Mouse (Mus musculus) megakaryocyte-erythroid progenitor cell, adult 5-6 weeks (primary cell): ENCODE data around the gene Pde3b. TPM values are rescaled to one million over a fixed set of nuclear protein-coding genes. Genes with fewer than 3 reads are reported as not detected.
"Not testable (repeated sequence)": the region's sequence is repeated elsewhere in the genome, so short reads cannot be mapped to it uniquely, and the experiment has no call there.

Source experiments
- ATAC-seq: replicated peaks from 2 replicates; pipeline ENCODE4 v1.8.0; 2016; ENCODE audit warnings: mild to moderate bottlenecking, inconsistent platforms; ENCODE audit not compliant: severe bottlenecking, poor library complexity, low FRiP score, low TSS enrichment
- total RNA-seq, 2 experiments: library from RNA; stranded (forward) in 1 of 2; stranded (reverse) in 1 of 2; fragments of 200-1000, 215-1000 nt in 1 of 2; fragments of >200 nt in 1 of 2; fragmentation: Nextera tagmentation in 1 of 2; gene quantifications; 2 replicates each; pipeline ENCODE4 v1.2.3; 2014 to 2017

Gene Pde3b
- total RNA-seq, 2 experiments from 2014 or later: 14.4 to 15.3 TPM

DNA sequence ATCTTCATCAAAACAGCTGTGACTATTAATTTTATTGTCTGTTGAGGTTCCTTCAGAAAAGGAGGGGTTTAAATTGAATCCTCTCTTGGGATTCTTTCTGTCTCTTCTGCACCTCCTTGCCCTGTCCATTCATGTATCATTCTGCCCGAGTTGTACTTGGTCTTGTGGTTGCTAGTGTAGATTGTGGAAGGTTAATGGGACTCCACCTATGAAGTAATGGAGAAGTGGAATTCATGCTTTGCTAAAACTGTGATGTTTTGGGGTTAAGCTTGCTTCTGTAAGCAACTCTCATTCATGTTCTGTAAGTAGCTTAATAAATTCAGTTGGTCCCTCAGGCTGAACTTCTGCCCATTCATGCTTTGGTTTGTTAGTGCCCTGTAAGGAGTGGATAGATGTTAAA is 59.8 kb downstream of the Pde3b start:
- no peak for ATAC-seq

GRCm38 (mm10) chr7:114477884-114478283 is 62.8 kb downstream of the Pde3b start:
- ATAC-seq: no peak

DNA sequence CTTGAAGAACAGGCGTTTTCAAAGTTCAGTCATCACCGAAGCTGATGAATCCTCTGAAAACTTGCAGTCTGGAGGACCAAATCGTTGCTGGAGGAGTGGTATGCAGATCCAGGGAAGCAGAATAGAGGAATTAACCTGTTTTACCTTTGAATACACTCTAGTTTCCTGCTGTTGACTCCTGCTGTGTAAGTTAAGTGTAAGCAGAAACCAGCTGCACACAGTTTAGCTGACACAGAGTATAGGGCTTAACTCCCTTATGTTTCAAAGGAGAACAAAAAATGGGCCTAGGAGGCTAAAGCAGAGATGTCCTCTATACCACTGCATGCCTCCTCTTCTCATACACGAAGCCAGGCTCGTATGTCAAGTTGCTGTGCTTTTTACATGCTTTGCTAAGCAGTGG is 63.8 kb downstream of the Pde3b start:
- no peak for ATAC-seq

- ATAC-seq: peak; percentile 93
Measured at GRCm38 (mm10) chr7:114479779-114480178, 64.7 kb downstream of the Pde3b start.

DNA sequence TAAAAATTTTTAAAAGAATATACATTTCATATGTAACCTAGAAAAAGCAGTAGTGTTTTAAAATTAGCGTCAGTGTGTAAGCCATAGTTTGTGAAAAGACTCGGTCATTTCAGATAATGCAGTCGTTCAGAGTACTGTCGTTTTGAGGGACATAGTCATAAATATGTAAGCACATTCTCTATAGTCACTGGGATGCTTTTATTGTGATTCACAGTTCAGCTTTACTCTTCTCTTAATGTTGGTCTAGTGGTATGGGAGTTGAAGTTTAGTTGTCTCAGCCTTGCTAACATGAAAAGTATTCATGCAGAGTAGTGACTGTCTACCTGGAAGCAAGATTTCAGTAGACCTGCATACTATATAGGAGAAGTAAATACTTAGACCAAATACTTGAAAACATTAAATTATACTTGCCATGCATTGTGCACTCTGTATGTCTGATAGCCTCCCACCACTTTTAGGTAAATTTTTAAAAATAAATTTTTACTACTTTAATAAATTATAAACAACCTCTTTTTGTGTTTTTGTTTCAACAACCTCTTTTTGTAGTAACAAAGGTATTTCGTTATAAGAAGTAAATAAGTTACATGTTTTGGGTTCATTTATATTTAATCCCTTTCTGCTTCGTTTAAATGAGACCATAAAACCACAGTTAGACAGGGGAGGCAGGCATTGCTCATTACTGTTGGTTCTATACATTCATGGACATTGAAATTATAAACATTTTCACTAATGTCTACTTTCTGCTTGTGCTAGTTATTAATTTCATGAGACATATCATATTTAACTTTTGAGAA is 65.3 kb downstream of the Pde3b start:
- ATAC-seq: peak; percentile 65

DNA sequence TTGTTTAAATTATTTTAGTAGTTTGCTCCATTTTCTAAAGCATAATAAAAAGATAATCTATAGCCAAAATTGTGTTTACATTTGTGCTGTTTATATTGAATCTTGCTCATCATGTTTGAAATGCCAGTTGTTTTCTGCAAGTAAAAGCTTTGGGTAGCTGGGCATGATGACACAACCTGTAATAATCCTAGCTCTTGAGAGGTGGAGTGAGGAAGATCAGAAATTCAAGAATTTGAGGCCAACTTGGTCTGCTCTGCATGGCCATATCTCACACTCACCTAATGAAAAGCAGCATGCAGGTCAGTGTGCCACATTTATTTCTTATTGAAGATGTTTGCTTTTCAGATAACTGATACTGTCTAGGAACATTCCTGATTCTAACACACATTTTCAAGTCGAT is 65.9 kb downstream of the Pde3b start:
- no peak for ATAC-seq

DNA sequence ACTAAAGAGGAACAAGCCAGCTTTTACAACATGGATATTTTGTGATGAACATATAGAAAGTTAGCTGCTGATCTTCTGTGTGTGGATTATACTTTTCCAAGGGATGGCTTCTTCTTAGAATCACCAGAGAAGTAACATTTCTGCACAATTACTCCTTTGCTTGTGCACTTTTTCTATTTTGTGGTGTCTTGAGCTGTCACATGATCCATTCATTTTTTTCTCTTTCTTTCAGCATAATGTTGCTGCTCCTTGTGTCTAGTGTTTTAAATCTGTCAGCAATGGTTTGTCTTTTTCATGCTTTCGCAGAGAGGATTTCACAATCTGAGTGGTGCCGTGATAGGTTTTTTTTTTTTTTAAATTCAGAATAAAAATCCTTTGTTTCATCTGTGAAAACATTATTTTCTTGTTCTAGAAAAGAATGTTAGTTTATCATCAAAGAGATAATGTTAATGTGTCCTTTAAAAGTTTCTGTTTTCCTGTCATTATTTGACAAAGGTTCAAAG is 66.4 kb downstream of the Pde3b start:
- no peak for ATAC-seq

DNA sequence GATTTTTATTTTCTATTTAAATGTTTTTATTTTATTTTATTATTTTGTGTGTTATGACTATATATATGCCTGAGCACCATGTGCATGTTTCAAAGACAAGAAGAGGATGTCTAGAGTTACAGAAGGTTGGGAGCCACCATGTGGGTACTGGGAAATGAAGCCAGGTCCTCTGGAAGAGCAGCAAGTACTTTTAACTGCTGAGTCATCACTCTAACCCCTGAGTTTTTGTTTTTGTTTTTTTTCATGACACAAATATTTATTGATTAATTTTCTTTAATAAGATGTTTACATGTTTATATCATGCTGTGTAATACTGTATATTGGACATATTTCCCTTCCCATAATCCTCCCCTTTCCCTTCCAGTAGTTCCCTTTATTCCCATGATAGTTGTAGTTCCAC is 77.5 kb downstream of the Pde3b start:
- no peak for ATAC-seq

DNA sequence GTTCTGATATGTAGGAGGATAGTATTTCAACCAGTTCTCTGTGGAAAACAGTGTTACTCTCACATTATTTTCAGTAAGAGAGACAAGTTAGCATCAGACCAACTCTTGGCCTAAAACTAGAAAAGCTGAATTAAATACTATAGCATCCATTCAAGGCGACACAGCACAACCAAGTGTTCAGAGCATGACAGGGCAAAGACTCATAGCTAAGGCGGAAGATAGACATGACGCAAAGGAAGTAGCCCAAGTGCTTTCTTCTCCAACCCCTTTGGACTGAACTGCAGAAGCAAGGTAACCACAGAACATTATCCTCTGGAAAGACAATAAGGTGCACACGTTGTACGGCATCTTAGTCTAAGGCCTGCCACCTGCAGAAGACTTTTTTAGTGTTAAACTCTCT is 79.0 kb downstream of the Pde3b start:
- peak; percentile 71 for ATAC-seq

DNA sequence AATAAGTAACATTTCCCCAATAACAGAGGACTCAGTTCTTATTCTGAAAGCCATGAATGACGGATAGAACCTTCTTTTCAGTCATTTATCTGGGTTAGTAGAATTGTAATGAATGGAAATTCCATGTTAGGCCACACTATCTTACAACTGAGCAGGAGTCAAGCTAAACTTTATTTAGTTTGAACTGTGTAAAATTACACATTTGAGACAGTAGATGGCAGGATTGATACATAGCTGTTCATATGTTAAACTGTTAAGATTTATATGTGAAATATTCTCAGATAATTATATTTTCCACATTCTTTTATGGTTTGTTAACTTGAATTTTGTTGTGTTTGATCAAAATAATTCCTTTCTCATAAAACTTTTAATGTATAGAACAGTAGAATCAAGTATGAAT is 84.2 kb downstream of the Pde3b start:
- peak; percentile 67; the same call in 1 of the 2 replicates for ATAC-seq

GRCm38 (mm10) chr7:114508879-114509278 is 93.8 kb downstream of the Pde3b start:
- no peak for ATAC-seq

GRCm38 (mm10) chr7:114520122-114520521 is 105.0 kb downstream of the Pde3b start:
- no peak for ATAC-seq

- ATAC-seq: no peak
Measured at GRCm38 (mm10) chr7:114526245-114526644, 111.2 kb downstream of the Pde3b start.

DNA sequence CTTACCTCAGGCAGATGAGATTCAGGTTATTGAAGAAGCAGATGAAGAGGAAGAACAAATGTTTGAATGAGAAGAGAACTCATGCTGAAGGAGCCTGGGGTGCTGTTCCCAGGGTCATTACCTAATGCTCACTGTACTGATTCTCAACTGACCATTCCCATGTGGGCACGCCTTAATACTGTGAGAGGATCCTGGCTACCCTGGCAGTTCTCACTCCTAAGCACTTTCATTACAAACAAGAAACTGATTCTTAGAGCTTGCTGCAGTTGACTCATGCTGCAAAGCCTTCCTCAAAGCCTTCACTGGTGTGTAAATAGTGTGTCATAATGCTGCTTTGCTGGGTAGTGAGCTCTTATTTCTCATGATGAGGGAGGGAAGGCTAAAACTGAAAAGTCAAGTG is 121.1 kb downstream of the Pde3b start:
- ATAC-seq: no peak

- peak; percentile 99 for ATAC-seq
Measured at GRCm38 (mm10) chr7:114562531-114563241, 147.6 kb downstream of the Pde3b start, which contains the start of gene Cyp2r1. TSS of gene Cyp2r1 (minus strand) at chr7:114562972.

DNA sequence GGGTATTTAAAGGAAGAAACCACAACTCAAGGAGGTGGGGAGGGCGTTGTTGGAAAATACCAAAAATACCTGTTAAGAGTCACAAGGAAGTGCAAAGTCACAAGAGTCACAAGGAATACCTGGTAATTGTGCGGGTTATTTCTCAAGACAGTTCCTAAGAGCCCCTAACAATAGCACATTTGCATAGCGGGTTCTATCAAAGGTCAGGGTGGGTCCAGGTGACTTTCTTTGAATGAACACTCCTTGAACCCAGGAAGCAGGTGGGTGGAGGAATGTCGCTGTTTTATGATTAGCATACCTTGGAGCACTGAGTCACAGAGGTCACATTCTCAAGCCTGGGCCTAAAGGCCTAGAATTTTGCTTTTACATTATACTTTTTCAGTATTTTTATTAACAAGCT is 158.8 kb downstream of the Pde3b start:
- ATAC-seq: not testable (repeated sequence)

GRCm38 (mm10) chr7:114576931-114577330 is 161.8 kb downstream of the Pde3b start:
- ATAC-seq: no peak

DNA sequence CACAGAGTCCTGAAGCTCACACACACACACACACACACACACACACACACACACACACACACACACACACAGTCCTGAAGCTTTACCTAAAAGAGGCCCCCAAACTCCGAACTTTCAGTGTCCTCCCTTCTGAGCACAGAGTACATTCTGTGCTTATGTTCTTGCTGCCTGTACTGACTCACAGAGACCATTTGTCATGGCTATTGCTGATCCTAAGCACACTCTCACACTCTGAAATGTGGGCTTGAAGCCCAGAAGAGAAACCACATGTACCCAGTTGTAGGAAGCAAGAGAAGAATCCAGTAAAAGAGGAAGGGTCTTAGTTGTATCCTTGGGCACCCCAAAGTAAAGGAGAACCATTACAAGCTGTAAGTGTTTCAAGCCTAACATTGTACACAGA is 162.6 kb downstream of the Pde3b start:
- ATAC-seq: 0 out of 2 replicates have a peak, but pooled peaks have one; percentile 29

DNA sequence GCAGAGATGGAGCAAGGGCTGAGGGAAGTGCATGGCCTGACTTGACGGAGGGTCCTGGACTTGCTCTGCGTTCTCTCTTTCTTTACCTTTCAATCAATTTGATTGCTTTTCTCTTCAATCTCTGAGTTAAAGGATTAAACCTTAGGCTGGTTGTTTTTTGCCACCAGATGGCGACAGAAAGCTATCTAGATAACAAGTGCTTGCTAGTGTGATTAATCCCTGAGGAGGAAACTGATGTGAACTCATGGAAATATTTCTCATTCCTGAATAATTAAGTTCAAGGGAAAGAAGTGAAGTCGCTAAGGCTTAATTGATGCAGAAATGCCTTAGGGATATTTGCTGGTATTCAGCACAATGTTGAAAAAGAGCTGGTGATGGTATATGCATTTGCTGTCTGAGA is 165.3 kb downstream of the Pde3b start:
- 0 out of 2 replicates have a peak, but pooled peaks have one; percentile 39 for ATAC-seq

DNA sequence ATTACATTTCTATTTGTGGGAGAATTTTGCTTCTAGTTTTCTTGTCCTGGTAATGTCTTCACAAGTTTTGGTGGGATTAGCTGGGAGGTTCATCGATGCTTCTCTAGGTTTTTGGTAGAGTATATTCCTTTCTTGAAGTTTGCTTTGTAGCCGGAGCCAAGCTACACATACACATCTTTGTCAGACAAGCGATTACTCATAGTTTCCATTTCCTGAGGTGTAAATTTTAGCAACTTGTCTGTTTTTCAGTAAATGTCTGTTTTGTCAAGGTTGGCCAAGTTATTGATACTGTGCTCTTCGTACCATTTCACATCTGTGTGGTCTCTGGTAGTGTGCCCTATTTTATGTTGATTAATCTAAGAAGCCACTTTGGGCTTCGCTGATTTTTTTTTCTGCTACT is 166.1 kb downstream of the Pde3b start:
- no peak for ATAC-seq

DNA sequence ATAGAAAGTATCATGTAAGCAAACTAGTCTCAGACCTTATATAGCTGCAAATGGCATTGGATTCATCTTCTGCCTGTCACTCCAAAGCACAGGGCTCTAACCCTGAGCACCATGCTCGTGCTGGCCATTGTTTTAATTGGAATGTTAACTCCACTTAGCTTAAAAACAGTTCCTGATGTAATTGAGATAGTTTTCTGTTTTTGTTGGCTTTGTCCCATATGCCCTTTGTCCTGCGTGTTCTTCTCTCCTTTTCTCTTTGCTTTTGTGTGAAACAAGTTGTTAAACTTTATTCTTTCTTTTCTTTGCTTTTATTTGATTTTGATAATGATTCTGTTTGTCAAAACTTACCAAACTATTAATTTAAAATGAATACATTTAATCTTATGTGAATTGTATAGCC is 167.4 kb downstream of the Pde3b start:
- no peak for ATAC-seq
